Mouse (Mus musculus) kidney, adult 2 months (tissue): ENCODE measurements at regions not wholly inside any gene's neighbourhood (a gene's known extent, or its start where the extent isn't known, plus 50 kb on each side); places are given as distances from the start of the nearest gene placed in this dataset.

Experiments used
- CTCF ChIP-seq: fragments of 200-500 bp; conservative IDR thresholded peaks from 2 replicates; pipeline ENCODE4 v1.5.1; 2011; ENCODE audit warnings: low read depth, mild to moderate bottlenecking, control low read depth, low read length, moderate library complexity, mixed read lengths; ENCODE audit not compliant: insufficient read depth, insufficient read length
- POLR2A ChIP-seq: fragments of 200-500 bp; IDR thresholded peaks from one replicate; pipeline ENCODE4 v1.6.1; 2011; ENCODE audit warnings: low read depth, low read length, control low read depth

GRCm38 (mm10) chr1:184425694-184426093, 306.7 kb downstream of the Hlx start:
- TF ChIP-seq POLR2A: no peak
- no peak for TF ChIP-seq CTCF
